Mouse (Mus musculus) embryonic facial prominence, embryonic 11.5 days (tissue): ENCODE measurements around the gene Nkg7. TPM values are rescaled to one million over a fixed set of nuclear protein-coding genes. Genes with fewer than 3 reads are reported as not detected.

ENCODE experiments used
- ATAC-seq: fragments of 200-750 bp; cut with Nextera tagmentation; replicated peaks from 2 replicates; pipeline ENCODE4 v1.8.0; 2017; ENCODE audit warnings: low read depth; ENCODE audit not compliant: insufficient number of reproducible peaks, low FRiP score, low TSS enrichment
- DNase-seq: peaks from one replicate; pipeline ENCODE4 v3.0.0-alpha.2; 2015; ENCODE audit warnings: low spot score
- H3K27ac ChIP-seq: fragments of 300-500 bp; sonication (generic); replicated peaks from 2 replicates; pipeline ENCODE4 v1.5.1; 2014; ENCODE audit warnings: mild to moderate bottlenecking, low read depth, low read length, control low read depth
- H3K27me3 ChIP-seq: fragments of 300-500 bp; sonication (generic); 2 replicates; pipeline ENCODE4 v1.6.1; 2014; ENCODE audit warnings: mild to moderate bottlenecking, low read length, moderate library complexity, mixed read lengths; ENCODE audit not compliant: control insufficient read depth, insufficient read depth
- H3K36me3 ChIP-seq: fragments of 300-500 bp; sonication (generic); replicated peaks from 2 replicates; pipeline ENCODE4 v1.6.1; 2014; ENCODE audit warnings: low read depth, mild to moderate bottlenecking, low read length, moderate library complexity, mixed read lengths; ENCODE audit not compliant: control insufficient read depth, insufficient read depth
- H3K4me1 ChIP-seq: fragments of 300-500 bp; sonication (generic); 2 replicates; pipeline ENCODE4 v1.6.1; 2014; ENCODE audit warnings: low read length, mixed read lengths; ENCODE audit not compliant: control insufficient read depth, insufficient read depth
- H3K4me2 ChIP-seq: fragments of 300-500 bp; sonication (generic); 2 replicates; pipeline ENCODE4 v1.6.1; 2014; ENCODE audit warnings: low read depth, mild to moderate bottlenecking, control low read depth, low read length, moderate library complexity
- H3K4me3 ChIP-seq: fragments of 300-500 bp; sonication (generic); 2 replicates; pipeline ENCODE4 v1.5.1; 2014; ENCODE audit warnings: low read depth, low read length, control low read depth
- H3K9ac ChIP-seq: fragments of 300-500 bp; sonication (generic); replicated peaks from 2 replicates; pipeline ENCODE4 v1.6.1; 2014; ENCODE audit warnings: mild to moderate bottlenecking, control low read depth, low read length
- H3K9me3 ChIP-seq: fragments of 300-500 bp; sonication (generic); replicated peaks from 2 replicates; pipeline ENCODE4 v1.6.1; 2016; ENCODE audit warnings: mild to moderate bottlenecking, low read length, inconsistent platforms, mixed read lengths; ENCODE audit not compliant: control insufficient read depth
- WGBS: fragments of 180-500 bp; shearing (Covaris S2); extraction: QIAGEN DNeasy Blood & Tissue Kit; methylation state at CpG from one replicate; pipeline ENCODE4 v1.1.7; 2014; 5-methylcytosine and 5-hydroxymethylcytosine counted together
- polyA plus RNA-seq: library from polyadenylated mRNA; unstranded; fragments of >200 nt; fragmentation: Nextera tagmentation; extraction: Ambion mirVana; gene quantifications from 2 replicates; pipeline ENCODE4 v1.2.1, GENCODE M21; 2014

Gene Nkg7
- polyA plus RNA-seq, 1 experiment from 2014 or later, result 0.43 TPM

GRCm38 (mm10) chr7:43440482-43440881 is 3.6 kb downstream of the Nkg7 start, which contains the start of gene Cldnd2:
Gene Cldnd2, plus strand, starts transcription at chr7:43440782.
- no peaks in the 10 kb centered on the region for H3K9me3 ChIP-seq
- H3K27me3 ChIP-seq, result no peaks in the 10 kb centered on the region
- no peaks in the 10 kb centered on the region for H3K4me1 ChIP-seq
- H3K4me3 ChIP-seq, result no peak within 1 kb of the TSS
- H3K9ac ChIP-seq, result no peak within 1 kb of the TSS
- no peak within 1 kb of the TSS for H3K4me2 ChIP-seq
- 82% methylated on average over 6 of the region's 6 CpGs for WGBS
- DNase-seq, result no peak
- H3K36me3 ChIP-seq, result no peaks in the 10 kb centered on the region
- no peak for ATAC-seq
- H3K27ac ChIP-seq, result no peak within 1 kb of the TSS

- Histone ChIP-seq H3K4me3 (no peak overlapping the region), H3K4me2 (no peak overlapping the region), H3K4me1 (no peaks in the 10 kb centered on the region), H3K36me3 (no peaks in the 10 kb centered on the region), H3K9me3 (no peaks in the 10 kb centered on the region), H3K27me3 (no peaks in the 10 kb centered on the region), H3K9ac (no peak overlapping the region), H3K27ac (no peak overlapping the region)
- DNase-seq (no peak), ATAC-seq (no peak)
- WGBS, result 77% methylated on average over 3 of the region's 3 CpGs
Observed at GRCm38 (mm10) chr7:43441071-43441470, 4.2 kb downstream of the Nkg7 start.

GRCm38 (mm10) chr7:43442684-43443083 is 5.8 kb downstream of the Nkg7 start:
- H3K9ac ChIP-seq, result peak overlapping the region; percentile 67
- H3K27ac ChIP-seq, result peak overlapping the region; percentile 77
- peak overlapping the region; percentile 84 for H3K4me2 ChIP-seq
- ATAC-seq (no peak), DNase-seq (no peak)
- H3K36me3 ChIP-seq, result no peaks in the 10 kb centered on the region
- WGBS, result 9% methylated on average over 9 of the region's 9 CpGs
- no peaks in the 10 kb centered on the region for H3K27me3 ChIP-seq
- H3K4me1 ChIP-seq, result no peaks in the 10 kb centered on the region
- H3K4me3 ChIP-seq, result peak overlapping the region; percentile 47
- no peaks in the 10 kb centered on the region for H3K9me3 ChIP-seq

GRCm38 (mm10) chr7:43443126-43443916 is 6.4 kb downstream of the Nkg7 start:
- under 1% methylated on average over 36 of the region's 36 CpGs for WGBS
- no peaks in the 10 kb centered on the region for H3K36me3 ChIP-seq
- H3K4me1 ChIP-seq, result no peaks in the 10 kb centered on the region
- peak overlapping the region; percentile 77 for H3K27ac ChIP-seq
- H3K4me3 ChIP-seq, result peak overlapping the region; percentile 47
- H3K4me2 ChIP-seq, result peak overlapping the region; percentile 84
- DNase-seq, result peak; percentile 70
- no peaks in the 10 kb centered on the region for H3K27me3 ChIP-seq
- peak; percentile 88 for ATAC-seq
- no peaks in the 10 kb centered on the region for H3K9me3 ChIP-seq
- H3K9ac ChIP-seq, result peak overlapping the region; percentile 67

- Histone ChIP-seq H3K4me1 (no peaks in the 10 kb centered on the region), H3K27ac (peak within 1 kb of the TSS; percentile 77), H3K27me3 (no peaks in the 10 kb centered on the region), H3K36me3 (no peaks in the 10 kb centered on the region), H3K4me2 (peak within 1 kb of the TSS; percentile 84), H3K9me3 (no peaks in the 10 kb centered on the region), H3K4me3 (peak within 1 kb of the TSS; percentile 47), H3K9ac (peak within 1 kb of the TSS; percentile 67)
- DNase-seq, result peak; percentile 95
- under 1% methylated on average over 27 of the region's 27 CpGs for WGBS
- ATAC-seq, result peak; percentile 96
Observed at GRCm38 (mm10) chr7:43443917-43444293, 7.0 kb downstream of the Nkg7 start, which contains the start of the genes Etfb and Gm45233. Gene Etfb, plus strand, starts transcription at chr7:43444083. Gene Gm45233, plus strand, starts transcription at chr7:43444128.

- WGBS, result 89% methylated on average over 4 of the region's 4 CpGs
Observed at GRCm38 (mm10) chr7:43447801-43448200, 10.9 kb downstream of the Nkg7 start.

GRCm38 (mm10) chr7:43448246-43448645 is 11.4 kb downstream of the Nkg7 start:
- WGBS, result 76% methylated on average over 2 of the region's 3 CpGs
- H3K27ac ChIP-seq, result no peak overlapping the region
- ATAC-seq (no peak), DNase-seq (no peak)
- no peak overlapping the region for H3K9ac ChIP-seq
- H3K4me3 ChIP-seq, result no peak overlapping the region
- H3K4me2 ChIP-seq, result no peak overlapping the region
- no peaks in the 10 kb centered on the region for H3K4me1 ChIP-seq
- H3K9me3 ChIP-seq, result no peaks in the 10 kb centered on the region
- H3K36me3 ChIP-seq, result no peaks in the 10 kb centered on the region
- no peaks in the 10 kb centered on the region for H3K27me3 ChIP-seq

More at GRCm38 (mm10) chr7:43447801-43448200, 10.9 kb downstream of the Nkg7 start:
- Histone ChIP-seq H3K27me3 (no peaks in the 10 kb centered on the region), H3K36me3 (no peaks in the 10 kb centered on the region), H3K4me2 (no peak overlapping the region), H3K4me3 (no peak overlapping the region), H3K9me3 (no peaks in the 10 kb centered on the region), H3K9ac (no peak overlapping the region), H3K4me1 (no peaks in the 10 kb centered on the region), H3K27ac (no peak overlapping the region)
- ATAC-seq (no peak), DNase-seq (no peak)

- H3K9me3 ChIP-seq, result no peaks in the 10 kb centered on the region
- DNase-seq (no peak), ATAC-seq (no peak)
- no peak overlapping the region for H3K4me3 ChIP-seq
- no peak overlapping the region for H3K27ac ChIP-seq
- no peaks in the 10 kb centered on the region for H3K27me3 ChIP-seq
- H3K36me3 ChIP-seq, result no peaks in the 10 kb centered on the region
- whole genome bisulfite sequencing, result 100% methylated on average over 2 of the region's 2 CpGs
- H3K9ac ChIP-seq, result no peak overlapping the region
- H3K4me1 ChIP-seq, result no peaks in the 10 kb centered on the region
- no peak overlapping the region for H3K4me2 ChIP-seq
Observed at GRCm38 (mm10) chr7:43449811-43450210, 12.9 kb downstream of the Nkg7 start.
